Mouse (Mus musculus) kidney, postnatal 0 days (tissue): Measurements from ENCODE around the gene Gm11938. TPM values are rescaled to one million over a fixed set of nuclear protein-coding genes. Genes with fewer than 3 reads are reported as not detected.
"Not testable (repeated sequence)": the region's sequence is repeated elsewhere in the genome, so short reads cannot be mapped to it uniquely, and the experiment has no call there.

ENCODE experiments used
- ATAC-seq: fragments of 200-750 bp; cut with Nextera tagmentation; replicated peaks from 2 replicates; pipeline ENCODE4 v1.8.0; 2017; ENCODE audit warnings: low read depth, moderate number of reproducible peaks, moderate TSS enrichment, moderate library complexity; ENCODE audit not compliant: low FRiP score
- DNase-seq: peaks from one replicate; pipeline ENCODE4 v3.0.0-alpha.2; 2016; ENCODE audit warnings: low spot score
- H3K27ac ChIP-seq: fragments of 300-500 bp; sonication (generic); 2 replicates; pipeline ENCODE4 v1.5.1; 2014; ENCODE audit warnings: mild to moderate bottlenecking
- H3K27me3 ChIP-seq: fragments of 300-500 bp; sonication (generic); 2 replicates; pipeline ENCODE4 v1.6.1; 2014; ENCODE audit warnings: low read length, mixed read lengths; ENCODE audit not compliant: insufficient read depth
- H3K36me3 ChIP-seq: fragments of 300-500 bp; sonication (generic); 2 replicates; pipeline ENCODE4 v1.6.1; 2014; ENCODE audit warnings: low read length, mixed read lengths; ENCODE audit not compliant: insufficient read depth
- H3K4me1 ChIP-seq: fragments of 300-500 bp; sonication (generic); replicated peaks from 2 replicates; pipeline ENCODE4 v1.6.1; 2014; ENCODE audit warnings: antibody characterized with exemption, low read length, mixed read lengths; ENCODE audit not compliant: insufficient read depth
- H3K4me2 ChIP-seq: fragments of 300-500 bp; sonication (generic); 2 replicates; pipeline ENCODE4 v1.6.1; 2014; ENCODE audit warnings: mild to moderate bottlenecking, low read length, moderate library complexity, mixed read lengths
- H3K4me3 ChIP-seq: fragments of 300-500 bp; sonication (generic); replicated peaks from 2 replicates; pipeline ENCODE4 v1.5.1; 2014; ENCODE audit warnings: low read depth, low read length
- H3K9ac ChIP-seq: fragments of 300-500 bp; sonication (generic); 2 replicates; pipeline ENCODE4 v1.6.1; 2014; ENCODE audit warnings: low read depth, low read length
- H3K9me3 ChIP-seq: fragments of 300-500 bp; sonication (generic); replicated peaks from 2 replicates; pipeline ENCODE4 v1.6.1; 2016; ENCODE audit warnings: low read length, inconsistent platforms, mixed read lengths
- CTCF ChIP-seq: IDR thresholded peaks from 2 replicates; pipeline ENCODE4 v1.5.1; 2016; ENCODE audit warnings: antibody characterized with exemption, low read depth, mild to moderate bottlenecking, moderate library complexity
- WGBS: fragments of 180-500 bp; shearing (Covaris S2); extraction: QIAGEN DNeasy Blood & Tissue Kit; methylation state at CpG from one replicate; pipeline ENCODE4 v1.1.7; 2014; 5-methylcytosine and 5-hydroxymethylcytosine counted together
- polyA plus RNA-seq: library from polyadenylated mRNA; unstranded; fragments of >200 nt; fragmentation: Nextera tagmentation; extraction: Ambion mirVana; gene quantifications from 2 replicates; pipeline ENCODE4 v1.2.1, GENCODE M21; 2015

Gene Gm11938
- not detected in 2 replicates for polyA plus RNA-seq

GRCm38 (mm10) chr11:99603208-99603607, at the start of gene Gm11938:
Gm11938 (minus strand) TSS chr11:99603308.
- ATAC-seq, H3K36me3 ChIP-seq, DNase-seq, H3K27ac ChIP-seq, H3K9ac ChIP-seq, H3K27me3 ChIP-seq, H3K9me3 ChIP-seq, H3K4me1 ChIP-seq, H3K4me2 ChIP-seq, H3K4me3 ChIP-seq: not testable (repeated sequence)
- 36% methylated on average over 1 of the region's 1 CpGs for WGBS

GRCm38 (mm10) chr11:99650136-99650535, 47.0 kb upstream of the Gm11938 start, which contains the start of gene Gm11555:
Gm11555 (minus strand) TSS chr11:99650236.
- H3K4me3 ChIP-seq, result no peak within 1 kb of the TSS
- no peak for TF ChIP-seq CTCF
- no peaks in the 10 kb centered on the region for H3K9me3 ChIP-seq
- no peaks in the 10 kb centered on the region for H3K27me3 ChIP-seq
- no peak within 1 kb of the TSS for H3K27ac ChIP-seq
- no peak for ATAC-seq
- no peaks in the 10 kb centered on the region for H3K4me1 ChIP-seq
- no peak within 1 kb of the TSS for H3K4me2 ChIP-seq
- H3K36me3 ChIP-seq, result no peaks in the 10 kb centered on the region
- no peak within 1 kb of the TSS for H3K9ac ChIP-seq
- WGBS, result 85% methylated on average over 2 of the region's 2 CpGs
- no peak for DNase-seq

GRCm38 (mm10) chr11:99646444-99646843, 43.3 kb upstream of the Gm11938 start:
- H3K4me2 ChIP-seq, result no peak overlapping the region
- no peaks in the 10 kb centered on the region for H3K27me3 ChIP-seq
- TF ChIP-seq CTCF, result no peak
- H3K36me3 ChIP-seq, result no peaks in the 10 kb centered on the region
- no peaks in the 10 kb centered on the region for H3K4me1 ChIP-seq
- ATAC-seq, result no peak
- 77% methylated on average over 15 of the region's 15 CpGs for WGBS
- DNase-seq, result no peak
- H3K4me3 ChIP-seq, result no peak overlapping the region
- no peak overlapping the region for H3K27ac ChIP-seq
- H3K9me3 ChIP-seq, result no peaks in the 10 kb centered on the region
- H3K9ac ChIP-seq, result no peak overlapping the region

- Histone ChIP-seq H3K4me2 (no peak overlapping the region), H3K4me3 (no peak overlapping the region), H3K36me3 (no peaks in the 10 kb centered on the region), H3K9ac (no peak overlapping the region), H3K27me3 (no peaks in the 10 kb centered on the region), H3K27ac (no peak overlapping the region), H3K4me1 (no peaks in the 10 kb centered on the region), H3K9me3 (no peaks in the 10 kb centered on the region)
- no peak for DNase-seq
- no peak for ATAC-seq
- 75% methylated on average over 3 of the region's 3 CpGs for WGBS
- TF ChIP-seq CTCF, result no peak
These were observed 41.2 kb upstream of the Gm11938 start for GRCm38 (mm10) chr11:99644351-99644750.

GRCm38 (mm10) chr11:99643635-99644139, 40.6 kb upstream of the Gm11938 start, which contains the start of gene Krtap4-7:
Krtap4-7 (minus strand) TSS chr11:99644089.
- H3K9me3 ChIP-seq, H3K36me3 ChIP-seq, H3K27me3 ChIP-seq, H3K4me2 ChIP-seq, ATAC-seq, DNase-seq, H3K4me1 ChIP-seq, H3K27ac ChIP-seq, H3K9ac ChIP-seq, H3K4me3 ChIP-seq: not testable (repeated sequence)
- WGBS, result 77% methylated on average over 8 of the region's 9 CpGs

GRCm38 (mm10) chr11:99640926-99641325, 37.8 kb upstream of the Gm11938 start:
- Histone ChIP-seq H3K36me3 (no peaks in the 10 kb centered on the region), H3K9me3 (no peaks in the 10 kb centered on the region), H3K27ac (no peak overlapping the region), H3K9ac (no peak overlapping the region), H3K4me2 (no peak overlapping the region), H3K4me1 (no peaks in the 10 kb centered on the region), H3K4me3 (no peak overlapping the region), H3K27me3 (no peaks in the 10 kb centered on the region)
- WGBS, result 31% methylated on average over 1 of the region's 1 CpGs
- no peak for TF ChIP-seq CTCF
- DNase-seq, result no peak
- no peak for ATAC-seq

GRCm38 (mm10) chr11:99637086-99637485, 34.0 kb upstream of the Gm11938 start:
- no peaks in the 10 kb centered on the region for H3K36me3 ChIP-seq
- TF ChIP-seq CTCF, result no peak
- ATAC-seq (no peak), DNase-seq (no peak)
- H3K4me2 ChIP-seq, result no peak overlapping the region
- 52% methylated on average over 1 of the region's 1 CpGs for WGBS
- no peaks in the 10 kb centered on the region for H3K9me3 ChIP-seq
- H3K4me3 ChIP-seq, result no peak overlapping the region
- H3K27me3 ChIP-seq, result no peaks in the 10 kb centered on the region
- H3K9ac ChIP-seq, result no peak overlapping the region
- no peaks in the 10 kb centered on the region for H3K4me1 ChIP-seq
- H3K27ac ChIP-seq, result no peak overlapping the region
